Mouse (Mus musculus): Measurements from ENCODE around the gene Bdh1.

- TF ChIP-seq POLR2A (IDR thresholded peaks at IDR 0.05; ENCODE audit: insufficient read depth, low read depth, low read length) (no peak), CTCF (IDR thresholded peaks at IDR 0.05) (no peak)
These were observed 79.8 kb downstream of the Bdh1 start for GRCm38 (mm10) chr16:31501751-31502365.
